Mouse (Mus musculus) heart, embryonic 14.5 days (tissue): ENCODE measurements around the gene Slc34a1. TPM values are rescaled to one million over a fixed set of nuclear protein-coding genes. Genes with fewer than 3 reads are reported as not detected.

Experiments
- ATAC-seq: fragments of 200-750 bp; cut with Nextera tagmentation; 2 replicates; pipeline ENCODE4 v1.8.0; 2017; ENCODE audit warnings: low read depth, moderate TSS enrichment; ENCODE audit not compliant: insufficient number of reproducible peaks, insufficient read depth, low FRiP score
- H3K27ac ChIP-seq, 2 experiments: fragments of 200-500 bp in 1 of 2; fragments of 300-500 bp in 1 of 2; sonication (generic) in 1 of 2; replicated peaks in 1 of 2; 2 replicates each; pipeline ENCODE4 v1.5.1; 2012 to 2014; ENCODE audit warnings: low read depth in 2 of 2, low read length in 2 of 2, control low read depth in 1 of 2, mild to moderate bottlenecking in 1 of 2, mixed read lengths in 1 of 2; ENCODE audit not compliant: control insufficient read depth in 1 of 2, insufficient read depth in 1 of 2
- H3K27me3 ChIP-seq: fragments of 300-500 bp; sonication (generic); 2 replicates; pipeline ENCODE4 v1.6.1; 2014; ENCODE audit warnings: mild to moderate bottlenecking, low read length, control low read depth; ENCODE audit not compliant: control insufficient read depth, insufficient read depth
- H3K36me3 ChIP-seq: fragments of 300-500 bp; sonication (generic); 2 replicates; pipeline ENCODE4 v1.6.1; 2014; ENCODE audit warnings: mild to moderate bottlenecking, control low read depth, low read length, mixed read lengths; ENCODE audit not compliant: control insufficient read depth, insufficient read depth
- H3K4me1 ChIP-seq, 2 experiments: fragments of 200-500 bp in 1 of 2; fragments of 300-500 bp in 1 of 2; sonication (generic) in 1 of 2; 2 replicates each; pipeline ENCODE4 v1.6.1; 2012 to 2014; ENCODE audit warnings: low read length in 2 of 2, control low read depth in 1 of 2, mixed read lengths in 1 of 2; ENCODE audit not compliant: control insufficient read depth in 2 of 2, insufficient read depth in 2 of 2
- H3K4me2 ChIP-seq: fragments of 300-500 bp; sonication (generic); 2 replicates; pipeline ENCODE4 v1.6.1; 2014; ENCODE audit warnings: mild to moderate bottlenecking, low read length
- H3K4me3 ChIP-seq, 2 experiments: fragments of 200-500 bp in 1 of 2; fragments of 300-500 bp in 1 of 2; sonication (generic) in 1 of 2; 2 replicates each; pipeline ENCODE4 v1.5.1; 2012 to 2014; ENCODE audit warnings: low read length in 2 of 2, mild to moderate bottlenecking in 2 of 2, control low read depth in 1 of 2, low read depth in 1 of 2, moderate library complexity in 1 of 2; ENCODE audit not compliant: control insufficient read depth in 1 of 2, insufficient read depth in 1 of 2
- H3K9ac ChIP-seq: fragments of 300-500 bp; sonication (generic); 2 replicates; pipeline ENCODE4 v1.6.1; 2014; ENCODE audit warnings: mild to moderate bottlenecking, low read length
- H3K9me3 ChIP-seq: fragments of 300-500 bp; sonication (generic); 2 replicates; pipeline ENCODE4 v1.6.1; 2016; ENCODE audit warnings: low read length, control low read depth; ENCODE audit not compliant: control insufficient read depth
- WGBS: fragments of 180-500 bp; shearing (Covaris S2); extraction: QIAGEN DNeasy Blood & Tissue Kit; methylation state at CpG from one replicate; pipeline ENCODE4 v1.1.7; 2014; 5-methylcytosine and 5-hydroxymethylcytosine counted together
- polyA plus RNA-seq: library from polyadenylated mRNA; unstranded; fragments of >200 nt; fragmentation: Nextera tagmentation; extraction: Ambion mirVana; gene quantifications from 2 replicates; pipeline ENCODE4 v1.2.1, GENCODE M21; 2014

Gene Slc34a1
- polyA plus RNA-seq, 1 experiment from 2014 or later = not detected

DNA sequence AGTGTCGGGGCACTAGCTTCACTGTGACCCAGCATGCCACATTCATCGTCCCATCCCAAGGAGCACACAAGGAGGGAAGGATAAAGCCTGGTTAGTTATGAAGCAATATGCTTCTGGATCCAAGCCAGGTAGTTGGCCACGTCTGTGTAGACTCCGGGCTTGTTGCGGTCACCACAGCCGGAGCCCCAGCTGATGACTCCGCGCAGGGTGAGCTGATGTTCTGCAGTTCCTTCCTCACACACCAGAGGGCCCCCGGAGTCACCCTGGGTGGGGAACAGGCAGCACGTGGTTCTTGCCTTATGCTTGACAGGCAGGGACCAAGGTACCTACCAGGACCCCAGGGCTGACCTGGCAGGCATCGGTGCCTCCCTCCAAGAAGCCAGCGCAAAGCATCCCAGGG, 20.0 kb downstream of the Slc34a1 start:
- no peaks in the 10 kb centered on the region for H3K9me3 ChIP-seq
- no peak overlapping the region for H3K4me3 ChIP-seq
- H3K36me3 ChIP-seq = no peaks in the 10 kb centered on the region
- 11% methylated on average over 12 of the region's 12 CpGs for WGBS
- no peak overlapping the region for H3K27ac ChIP-seq
- no peak overlapping the region for H3K4me2 ChIP-seq
- H3K27me3 ChIP-seq = peaks cover 81% of the 10 kb centered on the region
- H3K9ac ChIP-seq = no peak overlapping the region
- no peak for ATAC-seq
- peaks cover 0 to 7% of the 10 kb centered on the region in 2 experiments; a peak in 2 of 4 replicates for H3K4me1 ChIP-seq

DNA sequence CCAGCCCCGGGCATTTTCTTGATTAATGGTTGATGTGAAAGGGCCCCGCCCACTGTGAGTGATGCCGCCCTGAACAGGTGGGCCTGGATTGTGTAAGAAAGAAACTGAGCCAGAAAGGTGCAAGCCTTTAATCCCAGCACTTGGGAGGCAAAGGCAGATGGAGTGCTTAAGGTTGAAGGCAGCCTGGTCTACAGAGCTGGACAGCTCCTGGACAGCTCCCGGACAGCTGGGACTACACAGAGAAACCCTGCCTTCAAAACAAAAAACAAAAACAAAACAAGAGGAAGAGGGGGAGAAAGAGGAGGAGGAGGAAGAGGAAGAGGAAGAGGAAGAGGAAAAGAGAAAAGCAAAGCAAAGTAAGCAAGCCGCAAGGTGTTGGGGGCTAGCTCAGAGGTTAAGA, 21.2 kb downstream of the Slc34a1 start:
- WGBS = 68% methylated on average over 5 of the region's 5 CpGs
- no peak for ATAC-seq
- Histone ChIP-seq H3K9ac (no peak overlapping the region), H3K4me3 (no peak overlapping the region), H3K4me1 (peaks cover 0 to 7% of the 10 kb centered on the region in 2 experiments; a peak in 2 of 4 replicates), H3K4me2 (no peak overlapping the region), H3K36me3 (no peaks in the 10 kb centered on the region), H3K27me3 (peaks cover 69% of the 10 kb centered on the region), H3K9me3 (no peaks in the 10 kb centered on the region), H3K27ac (no peak overlapping the region)

- H3K9me3 ChIP-seq = no peaks in the 10 kb centered on the region
- no peak overlapping the region for H3K27ac ChIP-seq
- H3K36me3 ChIP-seq = no peaks in the 10 kb centered on the region
- 0 out of 2 replicates have a peak, but pooled peaks have one; percentile 11 for ATAC-seq
- WGBS = 23% methylated on average over 51 of the region's 51 CpGs
- no peak overlapping the region for H3K9ac ChIP-seq
- peaks cover 0 to 2% of the 10 kb centered on the region in 2 experiments; a peak in 2 of 4 replicates for H3K4me1 ChIP-seq
- peak overlapping the region; percentile 51 for H3K4me2 ChIP-seq
- no peak overlapping the region for H3K4me3 ChIP-seq
- peaks cover 58% of the 10 kb centered on the region for H3K27me3 ChIP-seq
Observed at GRCm38 (mm10) chr13:55420018-55420932, 22.3 kb downstream of the Slc34a1 start.

DNA sequence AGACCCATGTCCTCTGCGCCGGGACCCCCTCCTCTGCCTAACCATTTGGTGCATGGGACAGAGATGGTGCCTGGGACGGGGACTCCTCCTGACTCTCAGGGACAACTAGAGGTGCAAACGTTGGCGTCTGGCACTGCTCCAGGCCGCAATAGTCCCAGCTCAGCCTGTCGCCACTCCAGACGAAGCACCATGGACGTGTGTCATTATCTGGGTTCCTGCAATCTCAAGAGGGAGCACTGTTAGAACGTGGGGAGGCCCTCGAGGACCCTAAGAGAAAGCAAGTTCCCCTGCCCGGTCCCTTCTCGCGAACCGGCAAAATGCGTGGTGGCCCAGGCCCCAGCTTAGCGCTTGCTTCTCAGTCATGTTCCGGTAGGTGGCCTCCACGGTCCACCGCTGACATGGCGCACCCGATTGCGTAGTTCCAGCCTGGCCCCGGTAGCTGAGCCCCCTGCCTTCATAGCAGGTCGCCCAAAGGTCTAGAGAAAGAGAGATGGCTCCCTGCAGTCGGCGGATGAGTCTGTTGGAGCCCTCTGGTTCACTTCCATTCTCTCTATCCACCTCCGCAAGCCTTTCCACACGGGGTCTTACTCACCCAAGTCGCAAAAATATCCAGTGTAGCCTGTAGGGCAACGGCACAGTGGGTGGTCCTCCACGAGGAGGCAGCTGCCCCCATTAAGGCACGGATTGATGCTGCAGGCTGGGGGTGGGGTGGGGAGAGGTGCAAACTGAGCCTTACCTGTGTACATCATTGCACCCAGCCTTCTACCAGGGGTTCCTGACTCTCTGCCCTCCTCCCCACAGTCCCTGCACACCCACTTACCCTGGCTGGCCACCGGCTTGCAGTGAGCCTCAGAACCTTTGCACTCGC, 23.2 kb downstream of the Slc34a1 start:
- no peaks in the 10 kb centered on the region for H3K36me3 ChIP-seq
- no peaks in the 10 kb centered on the region for H3K9me3 ChIP-seq
- peak overlapping the region; percentile 51 for H3K4me2 ChIP-seq
- WGBS = 9% methylated on average over 35 of the region's 35 CpGs
- H3K27ac ChIP-seq = no peak overlapping the region
- ATAC-seq = peak; percentile 36; the same call in 1 of the 2 replicates
- H3K4me3 ChIP-seq = peak overlapping the region in 1 of 2 experiments; percentile 20; a peak in 1 of 4 replicates
- H3K27me3 ChIP-seq = peaks cover 55% of the 10 kb centered on the region
- peak overlapping the region; percentile 16; the same call in 1 of the 2 replicates for H3K9ac ChIP-seq
- peaks cover 0 to 2% of the 10 kb centered on the region in 2 experiments; a peak in 2 of 4 replicates for H3K4me1 ChIP-seq

GRCm38 (mm10) chr13:55426613-55427012, 28.6 kb downstream of the Slc34a1 start, which contains the start of gene F12:
Gene F12, minus strand, starts transcription at chr13:55426793.
- no peak for ATAC-seq
- 0 out of 2 replicates have a peak, but pooled peaks cover 2% of the 10 kb centered on the region for H3K9me3 ChIP-seq
- no peak within 1 kb of the TSS for H3K4me2 ChIP-seq
- no peaks in the 10 kb centered on the region for H3K36me3 ChIP-seq
- H3K4me3 ChIP-seq = no peak within 1 kb of the TSS
- no peak within 1 kb of the TSS for H3K9ac ChIP-seq
- 83% methylated on average over 10 of the region's 10 CpGs for WGBS
- H3K27me3 ChIP-seq = peaks cover 21% of the 10 kb centered on the region
- H3K4me1 ChIP-seq = no peaks in the 10 kb centered on the region
- H3K27ac ChIP-seq = no peak within 1 kb of the TSS

- Histone ChIP-seq H3K9ac (no peak overlapping the region), H3K9me3 (0 out of 2 replicates have a peak, but pooled peaks cover 2% of the 10 kb centered on the region), H3K36me3 (no peaks in the 10 kb centered on the region), H3K4me1 (no peaks in the 10 kb centered on the region), H3K27me3 (0 out of 2 replicates have a peak, but pooled peaks cover 7% of the 10 kb centered on the region), H3K4me2 (no peak overlapping the region), H3K27ac (no peak overlapping the region), H3K4me3 (no peak overlapping the region)
- no peak for ATAC-seq
- 65% methylated on average over 12 of the region's 12 CpGs for WGBS
Observed at GRCm38 (mm10) chr13:55429226-55429888, 31.4 kb downstream of the Slc34a1 start.

DNA sequence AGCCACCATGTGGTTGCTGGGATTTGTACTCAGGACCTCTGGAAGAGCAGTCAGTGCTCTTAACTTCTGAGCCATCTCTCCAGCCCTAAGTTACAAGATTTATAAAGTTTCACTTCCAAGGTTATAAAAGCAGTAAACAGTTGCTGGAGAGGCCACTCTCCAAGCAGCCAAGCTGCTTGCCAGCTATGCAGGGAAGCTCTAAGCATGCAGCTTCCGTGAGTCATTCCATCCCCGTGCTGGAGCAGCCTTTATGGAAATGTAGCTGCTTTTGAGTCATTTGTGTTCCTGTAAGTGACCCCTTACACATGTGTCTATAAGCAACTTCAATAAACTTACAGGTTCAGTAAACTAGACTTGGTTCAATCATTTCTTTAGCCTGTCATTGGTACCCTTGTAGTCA, 32.6 kb downstream of the Slc34a1 start:
- no peak for ATAC-seq
- no peaks in the 10 kb centered on the region for H3K36me3 ChIP-seq
- H3K9ac ChIP-seq = no peak overlapping the region
- no peaks in the 10 kb centered on the region for H3K4me1 ChIP-seq
- H3K4me3 ChIP-seq = no peak overlapping the region
- 0 out of 2 replicates have a peak, but pooled peaks cover 7% of the 10 kb centered on the region for H3K27me3 ChIP-seq
- 0 out of 2 replicates have a peak, but pooled peaks cover 2% of the 10 kb centered on the region for H3K9me3 ChIP-seq
- WGBS = 73% methylated on average over 2 of the region's 2 CpGs
- H3K27ac ChIP-seq = no peak overlapping the region
- H3K4me2 ChIP-seq = no peak overlapping the region
